Mouse (Mus musculus) Muller cell, postnatal 12 days (primary cell): ENCODE results near the gene Elk4.

Source experiments
- DNase-seq: peaks from one replicate; pipeline ENCODE4 v3.0.0-alpha.2; 2015; ENCODE audit errors: inconsistent ontology term

The Elk4 gene

DNA sequence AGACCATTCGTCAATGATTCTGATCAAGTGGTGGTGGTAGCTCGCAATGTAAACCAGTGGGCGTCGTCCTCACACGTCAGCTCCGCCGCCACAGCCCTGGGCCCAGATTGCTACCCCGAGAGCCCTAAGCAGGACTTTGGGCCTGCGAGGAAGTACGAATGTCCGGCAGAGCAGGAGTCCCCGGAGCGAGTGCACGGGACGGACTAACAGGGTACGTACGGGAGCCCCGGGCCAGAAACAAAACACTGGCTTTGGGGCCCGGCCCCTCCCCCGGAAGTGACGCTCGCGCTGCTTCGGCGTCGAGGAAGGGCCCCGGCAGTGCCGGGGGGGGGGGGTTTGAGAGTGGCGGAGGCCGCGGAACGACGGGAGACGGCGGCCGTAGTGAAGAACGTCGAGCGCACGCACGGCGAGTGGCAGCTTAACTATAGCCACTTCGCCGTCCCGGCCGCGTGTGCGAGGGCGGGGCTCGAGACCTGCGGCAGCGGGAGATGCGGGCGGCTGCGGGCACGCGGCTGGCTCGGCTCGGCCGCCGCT is at the start of gene Elk4:
Gene Elk4 (plus strand): TSS at position 326 of the 534 bp plus-strand sequence.
- DNase-seq: peak; percentile 96

DNA sequence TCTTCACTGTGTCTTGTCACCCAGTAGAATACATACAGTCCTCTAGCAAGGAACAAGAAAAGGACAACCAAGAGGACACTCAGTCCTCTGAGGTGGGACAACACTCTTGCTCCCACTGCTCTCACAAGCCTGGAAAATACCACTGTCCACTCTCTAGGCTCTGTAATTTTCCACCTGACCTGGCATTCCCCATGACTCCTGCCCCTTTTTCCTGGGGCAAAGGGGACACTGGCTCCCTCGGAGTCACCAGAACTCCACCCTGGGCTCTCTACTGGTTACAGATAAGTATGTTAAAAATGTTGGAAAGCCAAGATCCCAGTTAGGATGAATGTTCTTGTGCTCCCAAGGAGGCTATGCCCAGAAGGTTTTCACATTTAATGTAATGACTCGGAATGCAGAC is 46.4 kb upstream of the Elk4 start:
- DNase-seq: no peak

DNA sequence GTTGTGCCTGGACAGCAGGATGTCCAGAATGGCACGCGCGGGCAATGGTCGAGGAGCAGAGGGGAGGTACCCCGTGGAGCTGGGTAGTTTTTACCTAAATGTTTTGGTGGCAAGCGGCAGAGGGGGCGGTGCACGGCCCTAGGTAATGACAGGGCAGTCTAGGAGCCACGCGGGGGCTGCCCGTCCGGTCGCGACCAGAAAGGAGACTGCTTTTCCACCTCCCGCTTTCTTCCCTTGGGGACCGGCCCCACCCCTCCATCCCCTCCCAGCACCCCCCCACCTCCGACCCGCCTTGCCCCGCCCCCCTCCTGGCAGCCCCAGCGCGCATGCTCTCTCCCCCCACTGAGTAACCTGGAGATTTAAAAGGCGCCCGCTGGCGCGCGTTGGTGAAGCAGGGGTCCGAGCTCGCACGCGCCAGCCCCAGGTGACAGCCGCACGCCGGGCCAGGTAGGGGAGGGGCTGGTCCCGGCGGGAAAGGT is 44.8 kb upstream of the Elk4 start, which contains the start of gene Slc45a3:
Gene Slc45a3 (plus strand): TSS at position 362 of the 479 bp plus-strand sequence.
- peak; percentile 44 for DNase-seq

DNA sequence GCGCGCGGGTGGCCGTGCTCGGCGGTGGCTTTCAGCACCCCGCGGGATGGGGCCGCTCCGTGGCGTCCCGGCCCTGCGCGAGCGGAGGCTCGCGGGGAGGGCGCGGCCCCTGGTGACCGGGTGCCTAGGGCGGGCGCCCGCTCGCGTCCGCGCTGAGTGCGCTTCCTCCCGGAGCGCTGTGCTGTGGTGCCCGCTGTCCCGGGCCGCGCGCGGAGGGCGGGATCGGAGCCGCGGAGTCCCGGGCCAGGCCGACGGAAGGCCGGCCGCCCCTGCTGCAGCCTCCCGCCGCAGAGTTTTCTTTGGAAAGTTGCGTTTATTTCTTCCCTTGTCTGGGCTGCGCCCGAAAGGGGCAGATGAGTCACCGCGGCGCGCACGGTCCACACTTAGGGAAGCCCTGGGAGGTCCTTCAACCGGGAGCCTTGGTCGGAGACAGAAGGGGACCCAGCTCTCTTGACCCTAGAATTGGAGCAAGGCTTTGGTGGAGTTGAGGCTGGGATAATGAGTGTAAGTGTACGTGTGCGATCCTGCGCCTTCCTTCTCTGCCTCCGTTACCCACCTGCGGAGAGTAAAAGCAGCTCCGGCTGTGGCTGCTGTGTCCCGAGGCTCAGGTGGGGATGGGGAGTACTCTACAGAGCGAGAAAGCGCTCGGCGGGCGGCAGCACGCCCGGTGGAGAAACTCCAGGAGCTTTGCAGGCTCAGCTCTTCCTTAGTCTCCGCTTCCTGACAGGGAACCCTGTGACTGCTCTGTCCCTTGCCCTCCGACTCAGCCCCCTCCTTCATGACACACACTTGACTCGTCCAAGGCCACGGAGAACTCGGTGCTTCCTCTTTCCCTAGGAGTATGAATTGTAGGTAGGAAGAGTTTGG is 44.1 kb upstream of the Elk4 start:
- peak; percentile 41 for DNase-seq

DNA sequence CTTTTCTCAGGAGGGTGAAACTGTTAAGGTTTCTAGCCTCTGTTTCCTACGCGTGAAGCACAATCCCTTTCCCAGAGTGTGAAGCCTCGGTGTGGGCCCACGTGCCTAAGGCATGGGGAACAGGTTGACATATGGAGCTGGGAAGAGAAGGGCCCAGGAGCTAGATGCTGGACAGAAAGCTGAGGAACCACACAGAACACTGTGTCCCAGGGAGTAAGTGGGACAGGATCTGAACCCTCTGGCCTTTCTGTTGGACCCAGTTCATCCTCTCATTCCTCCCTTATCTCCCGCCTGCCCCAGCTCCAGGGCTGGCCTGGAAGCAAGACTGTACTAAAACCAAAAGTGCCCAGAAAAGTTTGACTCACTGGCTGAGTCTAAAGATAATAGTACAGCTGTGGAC is 43.3 kb upstream of the Elk4 start:
- DNase-seq: no peak

DNA sequence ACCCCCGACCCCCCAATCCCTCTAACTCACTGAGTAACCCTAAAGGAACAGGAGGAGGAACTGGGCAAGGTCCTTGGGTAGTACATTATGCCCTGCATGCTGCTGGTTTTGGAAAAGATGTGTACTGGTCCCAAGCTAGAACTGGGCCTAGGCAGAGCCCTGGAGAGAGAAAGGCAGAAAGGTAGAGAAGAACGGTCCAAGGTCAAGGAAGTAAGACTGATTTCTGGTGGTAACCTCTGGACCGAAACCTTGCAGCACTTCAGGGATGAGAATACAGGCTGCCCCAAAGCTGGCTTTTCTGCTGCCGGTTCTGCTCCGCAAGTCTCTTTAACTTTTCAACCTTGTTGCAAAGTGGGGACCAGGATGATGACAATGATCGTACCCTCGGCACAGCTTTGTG is 42.8 kb upstream of the Elk4 start:
- no peak for DNase-seq

DNA sequence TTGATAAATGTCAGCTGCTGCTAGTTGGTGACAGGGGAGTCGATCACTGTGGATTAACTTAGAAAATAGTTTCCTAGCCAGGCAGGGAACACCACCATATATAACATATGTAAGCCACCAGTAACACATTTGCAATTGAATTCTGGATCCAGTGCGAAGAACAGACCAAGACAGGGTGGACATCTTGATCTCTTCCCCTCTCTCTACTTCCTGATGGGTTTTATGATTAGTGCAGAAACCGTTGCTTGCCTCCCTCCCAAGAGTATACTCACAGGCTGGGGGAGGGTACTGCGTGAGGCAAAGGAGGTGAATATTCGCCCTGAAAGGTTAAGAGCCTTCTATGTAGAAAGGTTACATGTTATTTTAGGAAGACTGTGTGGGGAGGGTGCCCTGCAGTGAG is 41.6 kb upstream of the Elk4 start:
- no peak for DNase-seq

DNA sequence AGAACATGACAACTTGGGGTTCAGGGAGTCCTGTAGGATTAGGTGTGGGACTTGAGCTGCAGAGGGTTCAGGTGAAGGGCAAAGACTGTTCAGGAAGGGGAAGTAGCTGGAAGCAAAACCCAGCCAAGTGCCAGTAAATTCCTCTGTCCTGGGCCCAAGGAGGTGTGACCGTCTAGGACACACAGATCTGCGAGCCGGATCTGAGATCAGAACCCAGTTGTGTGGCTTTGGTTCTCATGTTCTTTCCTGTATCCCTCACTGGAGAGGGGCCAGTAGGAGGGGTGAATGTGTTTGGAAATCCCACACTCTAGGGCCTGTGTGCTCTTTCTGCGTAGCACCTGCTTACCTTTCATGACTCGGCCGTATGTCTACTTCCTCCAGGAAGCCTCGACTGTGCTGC is 40.1 kb upstream of the Elk4 start:
- DNase-seq: no peak

DNA sequence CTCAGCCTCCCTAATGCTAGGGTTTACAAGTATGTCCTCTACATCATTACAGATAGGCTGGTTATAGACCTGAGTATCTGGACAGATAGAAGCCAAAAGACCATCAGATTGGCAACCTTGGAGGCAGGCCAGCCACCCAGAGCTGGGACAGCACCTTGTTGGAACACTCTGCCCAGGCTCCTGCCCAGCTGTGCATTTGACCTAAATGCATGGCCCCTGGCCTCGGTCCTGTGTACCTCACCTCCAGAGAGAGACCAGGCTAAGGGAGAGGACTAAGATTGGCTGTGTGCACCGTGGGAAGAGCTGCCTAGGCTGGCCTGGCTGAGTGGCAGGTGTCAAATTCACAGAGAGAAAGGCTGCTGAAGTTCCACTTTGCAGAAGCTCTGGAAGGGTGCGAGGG is 38.9 kb upstream of the Elk4 start:
- DNase-seq: no peak

DNA sequence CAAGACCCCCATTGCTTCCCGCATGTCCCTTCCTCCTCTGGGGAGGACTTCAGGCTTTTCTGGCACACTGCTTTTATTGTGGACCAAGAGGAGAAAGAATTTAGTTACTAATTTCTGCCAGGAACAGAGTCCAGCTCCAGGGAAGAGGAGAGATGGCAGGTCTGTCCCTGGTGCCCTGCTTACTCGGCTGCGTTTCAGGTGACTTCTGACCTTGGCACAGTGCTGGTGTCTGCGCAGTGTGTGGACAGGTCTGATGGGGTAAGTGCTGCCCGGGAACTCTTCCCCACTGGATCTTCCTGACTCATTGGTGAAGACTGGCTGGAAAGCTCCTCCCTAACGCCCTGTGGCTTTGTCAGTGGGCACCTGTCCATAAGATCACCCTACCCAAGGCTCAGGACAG is 38.4 kb upstream of the Elk4 start:
- no peak for DNase-seq

DNA sequence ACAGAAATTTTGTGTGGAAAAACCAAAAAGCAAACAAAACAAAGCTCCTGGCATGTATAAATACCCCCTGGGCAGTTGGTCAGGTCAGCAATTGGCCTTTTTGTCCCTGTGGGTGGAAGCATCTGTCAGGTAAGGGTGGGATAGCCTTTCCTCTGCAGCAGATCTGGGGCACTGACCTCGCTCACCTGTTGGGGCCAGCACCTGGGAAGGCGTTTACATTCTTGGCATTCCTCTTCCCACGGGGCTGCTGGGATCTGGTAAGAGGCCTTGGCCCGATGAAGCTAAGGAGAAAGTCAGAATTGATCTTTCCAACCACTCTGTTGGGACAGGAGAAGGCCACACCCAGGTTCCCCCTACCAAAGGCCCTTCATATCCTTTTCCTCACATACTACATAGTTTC is 37.6 kb upstream of the Elk4 start:
- no peak for DNase-seq

DNA sequence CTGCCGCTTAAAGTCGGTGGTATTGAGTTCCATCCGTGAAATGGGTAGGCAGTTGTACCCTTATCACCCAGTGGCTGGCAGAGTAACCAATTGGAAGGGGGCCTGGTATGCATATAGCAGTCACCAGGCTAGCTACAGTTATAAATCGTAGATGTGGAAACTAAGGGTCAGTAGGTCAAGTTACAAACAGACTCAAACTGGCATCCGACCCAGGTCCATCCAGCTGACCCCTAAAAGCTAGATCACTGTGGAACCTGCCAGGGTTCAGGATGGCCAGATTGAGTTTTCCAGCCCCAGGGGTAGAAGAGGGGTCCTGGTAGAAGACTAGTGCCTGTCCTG is 37.1 kb upstream of the Elk4 start:
- no peak for DNase-seq

DNA sequence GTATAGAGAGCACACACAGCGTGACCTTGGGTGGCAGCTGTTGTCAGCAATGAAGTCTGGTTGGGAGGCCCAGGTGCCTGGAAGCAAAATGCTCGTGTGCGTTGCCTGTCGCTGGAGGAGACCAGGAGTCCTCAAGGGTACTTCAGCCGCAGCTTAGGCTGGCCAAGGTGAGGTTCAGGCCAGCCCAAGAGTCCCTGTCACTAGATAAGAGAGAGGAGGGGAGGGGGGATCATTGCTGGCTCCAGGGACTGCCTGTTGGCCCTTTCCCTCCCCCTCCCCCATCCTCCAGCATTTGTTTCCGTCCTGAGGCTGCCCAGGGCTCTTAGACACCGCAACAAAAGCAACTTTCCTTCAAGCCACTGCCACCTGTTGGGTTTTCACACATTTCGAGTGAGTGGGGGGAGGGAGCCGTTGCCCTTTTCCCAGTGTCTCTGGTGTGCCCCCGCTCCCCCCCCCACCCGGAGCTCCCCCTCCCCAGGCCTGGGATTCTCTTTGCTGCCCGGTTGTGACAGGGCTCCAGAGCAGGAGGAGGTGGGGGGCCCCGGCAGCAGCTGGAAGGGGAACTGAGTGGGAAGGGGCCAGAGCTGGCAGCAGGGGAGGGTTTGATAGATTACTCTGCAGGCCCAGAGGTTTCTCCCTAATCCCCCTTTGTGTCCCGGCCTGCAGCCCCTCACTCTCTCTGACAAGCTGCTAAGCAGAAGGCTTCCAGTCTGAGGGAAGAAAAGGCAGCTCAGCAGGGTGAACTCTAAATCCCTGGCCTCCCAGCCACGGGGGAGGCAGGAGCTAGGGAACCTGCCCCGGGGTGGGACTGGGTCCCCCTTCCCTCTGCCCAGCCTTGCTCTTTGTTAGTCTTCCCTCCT is 36.5 kb upstream of the Elk4 start:
- no peak for DNase-seq

DNA sequence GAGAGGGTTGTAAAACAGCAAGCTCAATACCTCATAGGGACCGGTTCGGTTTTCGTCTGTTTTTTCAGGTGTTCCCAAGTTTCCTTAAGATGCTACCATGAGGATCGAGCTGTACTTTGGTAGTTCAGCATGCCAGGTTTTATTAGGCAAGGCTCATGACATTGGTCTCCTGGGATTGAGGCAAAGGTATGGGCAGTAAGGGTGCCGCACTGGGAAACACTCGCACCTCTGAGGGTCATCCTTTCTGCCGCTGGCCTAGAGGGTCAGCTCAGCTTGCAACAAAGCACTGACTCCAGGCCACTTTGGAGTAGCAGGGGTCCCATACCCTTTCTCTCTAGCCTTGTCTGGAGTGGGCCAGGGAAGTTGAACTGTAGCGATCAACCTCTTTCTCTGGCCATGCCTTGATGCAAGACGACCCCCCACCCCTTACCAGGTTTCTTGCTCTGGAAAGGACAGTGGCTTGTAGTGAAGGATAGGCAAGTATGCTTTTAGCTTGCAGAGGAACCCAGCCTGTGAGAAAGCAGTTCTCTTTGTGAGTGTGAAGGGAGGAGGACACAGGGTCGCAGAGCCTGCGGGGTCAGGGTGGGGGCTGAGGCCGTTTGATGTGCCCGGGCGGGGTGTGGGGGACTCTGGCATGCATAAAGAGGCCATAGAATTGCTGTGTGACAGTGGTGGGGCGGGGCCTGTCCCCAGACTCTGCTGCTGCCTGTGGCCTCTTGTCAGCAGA is 35.5 kb upstream of the Elk4 start:
- DNase-seq: no peak

DNA sequence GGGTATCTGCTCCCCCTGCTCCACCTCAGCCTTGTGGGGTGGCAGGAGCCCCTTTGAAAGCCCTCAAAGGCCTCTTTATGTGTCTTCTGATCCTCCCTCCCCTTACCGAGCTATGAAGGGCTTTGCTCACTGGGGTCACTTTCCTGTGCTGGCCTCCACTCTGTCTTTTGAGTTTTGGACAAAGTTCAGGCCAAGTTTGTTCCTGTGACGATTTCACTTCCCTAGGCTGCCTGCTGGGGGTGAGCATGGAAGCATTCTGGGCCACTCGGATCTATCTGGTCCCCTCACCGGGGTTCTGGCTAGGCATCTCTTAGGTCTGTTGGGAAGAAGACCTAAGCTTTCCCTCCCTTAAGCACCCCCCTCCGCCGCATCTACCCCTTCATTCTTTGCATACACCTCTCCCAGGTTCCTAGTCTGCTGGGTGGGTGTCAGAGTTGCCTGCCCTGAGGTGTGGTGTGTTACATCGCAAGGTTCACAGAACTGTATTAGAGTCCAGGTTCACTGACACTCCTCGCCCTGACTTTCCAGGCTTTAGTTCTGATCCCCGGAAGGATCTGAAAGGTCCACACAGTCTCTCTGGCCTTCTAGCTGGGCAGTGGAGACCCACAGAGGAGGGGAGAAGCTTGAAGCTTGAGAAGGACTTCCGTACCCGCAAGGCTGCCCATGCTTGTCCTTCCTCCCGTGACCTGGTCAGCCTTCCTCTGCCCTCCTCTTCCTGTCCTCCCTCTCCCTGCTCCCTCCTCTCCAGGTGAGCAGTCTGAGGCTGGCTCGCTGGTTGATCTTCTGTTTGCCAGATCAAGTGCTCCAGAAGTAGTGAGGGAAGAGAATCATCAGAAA is 34.7 kb upstream of the Elk4 start:
- DNase-seq: no peak

DNA sequence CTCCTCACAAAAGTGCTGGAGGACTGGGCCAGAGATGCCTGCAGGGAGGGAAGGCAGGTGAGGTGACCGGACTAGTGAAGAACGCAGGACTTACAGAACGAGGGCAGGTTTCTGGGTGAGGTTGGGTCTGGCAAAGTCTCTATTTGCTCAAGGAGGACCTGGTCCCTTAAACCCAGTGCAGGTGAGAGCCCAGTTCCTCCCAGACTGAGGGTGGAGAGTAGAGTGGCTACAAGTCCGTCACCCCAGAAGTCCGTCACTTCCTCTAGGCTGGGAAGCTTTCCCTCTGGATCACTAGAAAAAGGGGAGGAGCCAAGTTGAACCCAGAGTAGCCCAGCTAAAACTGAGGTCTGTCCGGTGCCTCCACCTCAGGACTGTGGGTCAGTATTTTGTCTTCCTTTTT is 33.4 kb upstream of the Elk4 start:
- no peak for DNase-seq

DNA sequence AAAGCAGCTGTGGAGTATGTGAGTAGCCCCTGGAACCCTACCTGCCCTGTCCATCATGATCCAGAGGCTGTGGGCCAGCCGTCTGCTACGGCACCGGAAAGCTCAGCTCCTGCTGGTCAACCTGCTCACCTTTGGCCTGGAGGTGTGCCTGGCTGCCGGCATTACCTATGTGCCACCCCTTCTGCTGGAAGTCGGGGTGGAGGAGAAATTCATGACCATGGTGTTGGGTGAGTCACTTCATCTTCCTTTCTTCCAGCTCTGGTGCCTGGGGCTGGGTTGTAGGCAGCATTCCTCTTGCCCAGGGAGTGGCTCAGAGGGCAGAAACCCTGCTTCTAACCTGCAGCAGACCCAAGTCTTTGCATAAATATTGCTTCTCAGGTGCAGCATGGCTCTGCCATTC is 30.5 kb upstream of the Elk4 start:
- DNase-seq: no peak

DNA sequence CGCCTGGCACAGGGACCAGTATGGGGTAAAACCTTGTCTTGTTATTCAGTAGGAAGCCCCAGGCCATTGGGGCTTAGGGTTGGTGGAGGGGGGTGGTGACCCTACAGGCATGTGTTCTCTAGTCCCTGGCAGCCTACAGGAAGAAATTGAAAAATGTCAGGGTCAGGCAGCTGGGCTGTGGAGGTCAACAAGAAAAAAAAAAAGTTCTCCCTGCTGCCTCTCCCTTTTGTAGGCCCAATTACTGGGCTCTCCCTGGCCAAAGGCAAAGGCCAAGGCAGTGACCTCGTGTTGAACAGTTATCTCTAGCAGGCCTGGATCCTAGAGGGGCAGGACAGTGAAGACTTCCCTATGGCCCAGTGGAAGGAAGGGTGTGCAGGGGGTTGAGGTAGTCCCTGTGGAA is 26.9 kb upstream of the Elk4 start:
- no peak for DNase-seq

DNA sequence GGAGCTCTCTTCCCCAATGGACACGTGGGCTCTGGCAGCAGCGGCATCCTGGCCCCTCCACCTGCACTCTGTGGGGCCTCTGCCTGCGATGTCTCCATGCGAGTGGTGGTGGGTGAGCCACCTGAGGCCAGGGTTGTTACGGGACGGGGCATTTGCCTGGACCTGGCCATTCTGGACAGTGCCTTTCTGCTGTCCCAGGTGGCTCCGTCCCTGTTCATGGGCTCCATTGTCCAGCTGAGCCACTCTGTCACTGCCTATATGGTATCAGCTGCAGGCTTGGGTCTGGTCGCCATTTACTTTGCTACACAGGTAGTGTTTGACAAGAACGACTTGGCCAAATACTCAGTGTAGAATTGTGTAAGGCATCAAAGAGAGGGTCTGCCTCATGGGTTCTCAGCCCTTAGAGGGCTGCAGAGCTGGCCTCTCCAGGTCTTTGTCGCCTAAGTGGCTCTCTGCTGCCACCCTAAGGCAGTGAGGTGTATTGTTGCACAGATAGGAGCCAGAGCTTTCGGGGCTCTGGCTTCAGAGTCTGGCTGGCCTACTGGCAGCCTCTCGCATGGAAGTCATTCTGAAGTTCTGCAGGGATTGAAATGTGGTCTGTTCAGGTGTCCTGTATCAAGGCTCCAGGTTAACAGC is 25.9 kb upstream of the Elk4 start:
- peak; percentile 42 for DNase-seq

DNA sequence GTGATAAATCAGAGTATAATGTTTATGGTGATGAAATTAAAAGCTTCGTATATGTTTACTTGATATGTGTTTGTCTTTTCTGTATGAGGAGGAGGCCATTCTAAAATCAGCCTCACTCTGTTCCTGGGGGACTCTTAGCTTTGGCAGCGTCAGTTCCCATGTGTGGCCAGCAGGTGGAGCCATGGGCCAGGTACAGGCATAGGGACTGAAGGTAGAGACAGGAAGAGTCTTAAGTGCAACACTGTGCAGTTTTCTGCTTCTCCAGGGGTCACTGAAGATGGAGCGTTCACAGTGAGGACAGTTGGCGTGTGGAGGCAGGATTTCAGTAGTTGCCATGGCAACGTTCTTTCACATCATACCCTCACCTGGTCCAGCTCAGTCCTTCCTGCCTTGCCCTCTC is 24.5 kb upstream of the Elk4 start:
- peak; percentile 74 for DNase-seq

DNA sequence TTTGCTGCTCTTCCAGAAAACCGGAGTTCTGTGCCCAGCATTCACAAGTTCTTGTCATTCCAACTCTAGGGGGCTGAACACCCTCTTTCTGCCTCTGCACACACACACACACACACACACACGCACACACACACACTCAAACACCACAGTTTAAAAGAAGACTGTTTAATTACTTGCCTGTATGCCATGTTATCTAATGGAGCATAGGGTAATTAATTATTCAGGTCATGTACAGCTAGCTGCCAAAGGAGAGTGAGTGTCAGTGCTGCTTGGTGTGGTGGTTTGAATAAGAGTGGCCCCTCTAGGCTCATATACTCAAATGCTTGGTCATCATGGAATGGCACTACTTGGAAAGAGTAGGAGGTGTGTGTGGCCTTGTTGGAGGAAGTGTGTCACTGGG is 23.6 kb upstream of the Elk4 start:
- DNase-seq: peak; percentile 81
